Mouse (Mus musculus): ENCODE results near the gene Sema3a.

Sema3a gene

GRCm38 (mm10) chr5:13125241-13125692, at the start of gene Sema3a:
Sema3a (plus strand) TSS chr5:13125414.
- no peak for DNase-seq (ENCODE audit: low spot score in 2 of 2)

GRCm38 (mm10) chr5:13084777-13085439, 40.3 kb upstream of the Sema3a start:
- DNase-seq (ENCODE audit: low spot score in 2 of 2) = no peak

GRCm38 (mm10) chr5:13090431-13090830, 34.8 kb upstream of the Sema3a start:
- no peak for DNase-seq (ENCODE audit: low spot score in 2 of 2)

- no peak for DNase-seq (ENCODE audit: low spot score in 2 of 2)
These were observed 15.7 kb upstream of the Sema3a start for GRCm38 (mm10) chr5:13109522-13109921.

- DNase-seq (ENCODE audit: low spot score in 2 of 2) = no peak
These were observed 8.0 kb upstream of the Sema3a start for GRCm38 (mm10) chr5:13117236-13117635.

GRCm38 (mm10) chr5:13125757-13126156, 543 bp downstream of the Sema3a start:
- no peak for DNase-seq (ENCODE audit: low spot score in 2 of 2)

- no peak for DNase-seq (ENCODE audit: low spot score in 2 of 2)
These were observed 982 bp downstream of the Sema3a start for GRCm38 (mm10) chr5:13126196-13126595.

GRCm38 (mm10) chr5:13127121-13127520, 1.9 kb downstream of the Sema3a start:
- DNase-seq (ENCODE audit: low spot score in 2 of 2) = no peak

- DNase-seq (ENCODE audit: low spot score in 2 of 2) = no peak
These were observed 19.7 kb downstream of the Sema3a start for GRCm38 (mm10) chr5:13144733-13145457.

GRCm38 (mm10) chr5:13149909-13150308, 24.7 kb downstream of the Sema3a start:
- DNase-seq (ENCODE audit: low spot score in 2 of 2) = no peak

- DNase-seq (ENCODE audit: low spot score in 2 of 2) = no peak
These were observed 25.8 kb downstream of the Sema3a start for GRCm38 (mm10) chr5:13151002-13151401.

- DNase-seq (ENCODE audit: low spot score in 2 of 2) = no peak
These were observed 32.8 kb downstream of the Sema3a start for GRCm38 (mm10) chr5:13157761-13158612.

- no peak for DNase-seq (ENCODE audit: low spot score in 2 of 2)
These were observed 57.0 kb downstream of the Sema3a start for GRCm38 (mm10) chr5:13182186-13182585.

- no peak for DNase-seq (ENCODE audit: low spot score in 2 of 2)
These were observed 72.7 kb downstream of the Sema3a start for GRCm38 (mm10) chr5:13197886-13198285.

GRCm38 (mm10) chr5:13199709-13200108, 74.5 kb downstream of the Sema3a start:
- DNase-seq (ENCODE audit: low spot score in 2 of 2) = no peak

- DNase-seq (ENCODE audit: low spot score in 2 of 2) = no peak
These were observed 130.1 kb downstream of the Sema3a start for GRCm38 (mm10) chr5:13255353-13255752.

- no peak for DNase-seq (ENCODE audit: low spot score in 2 of 2)
These were observed 131.1 kb downstream of the Sema3a start for GRCm38 (mm10) chr5:13256321-13256720.

GRCm38 (mm10) chr5:13263087-13263486, 137.9 kb downstream of the Sema3a start:
- no peak for DNase-seq (ENCODE audit: low spot score in 2 of 2)

- DNase-seq (ENCODE audit: low spot score in 2 of 2) = no peak
These were observed 138.3 kb downstream of the Sema3a start for GRCm38 (mm10) chr5:13263539-13263938.

- DNase-seq (ENCODE audit: low spot score in 2 of 2) = no peak
These were observed 187.5 kb downstream of the Sema3a start for GRCm38 (mm10) chr5:13312667-13313066.

- no peak for DNase-seq (ENCODE audit: low spot score in 2 of 2)
These were observed 188.8 kb downstream of the Sema3a start for GRCm38 (mm10) chr5:13313977-13314376.

- DNase-seq (ENCODE audit: low spot score in 2 of 2) = no peak
These were observed 193.7 kb downstream of the Sema3a start for GRCm38 (mm10) chr5:13318728-13319429.
